Mouse (Mus musculus) WW6 (cell line): ENCODE measurements around the gene Mrpl14.

ENCODE experiments used
- DNase-seq: peaks from one replicate; pipeline ENCODE4 v3.0.0-alpha.2; 2013; ENCODE audit warnings: low read depth, low spot score

Mrpl14 gene

GRCm38 (mm10) chr17:45686716-45687115, 594 bp downstream of the Mrpl14 start, which contains the start of gene Tmem63b:
Gene Tmem63b, minus strand, starts transcription at chr17:45686905.
- DNase-seq = no peak

- no peak for DNase-seq
These were observed 3.0 kb downstream of the Mrpl14 start for GRCm38 (mm10) chr17:45689120-45689519.

- DNase-seq = no peak
These were observed 3.9 kb downstream of the Mrpl14 start for GRCm38 (mm10) chr17:45690044-45690443.

GRCm38 (mm10) chr17:45692159-45692558, 6.0 kb downstream of the Mrpl14 start:
- no peak for DNase-seq

GRCm38 (mm10) chr17:45693812-45694565, 7.9 kb downstream of the Mrpl14 start:
- no peak for DNase-seq

GRCm38 (mm10) chr17:45695227-45696120, 9.4 kb downstream of the Mrpl14 start:
- DNase-seq = no peak

DNA sequence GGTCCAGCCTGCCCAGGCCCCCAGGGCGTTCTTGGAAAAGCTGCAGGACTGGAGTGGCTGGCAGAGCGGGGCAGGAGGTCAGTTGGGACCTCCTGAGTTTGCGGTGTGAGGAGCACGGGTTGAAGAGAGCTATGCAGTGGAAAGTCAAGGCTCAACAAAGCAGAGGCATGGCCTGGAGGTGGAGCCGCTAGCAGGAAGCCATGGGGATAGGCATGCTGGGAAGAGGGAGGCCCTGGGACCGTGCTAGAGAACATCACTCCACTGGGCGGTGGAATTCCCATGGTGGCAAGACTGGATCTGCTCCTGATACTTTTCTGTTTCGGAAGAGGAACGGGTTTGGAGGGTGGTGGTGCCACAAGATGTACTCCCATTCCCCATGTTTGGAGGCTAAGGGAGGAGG, 10.9 kb downstream of the Mrpl14 start:
- no peak for DNase-seq

DNA sequence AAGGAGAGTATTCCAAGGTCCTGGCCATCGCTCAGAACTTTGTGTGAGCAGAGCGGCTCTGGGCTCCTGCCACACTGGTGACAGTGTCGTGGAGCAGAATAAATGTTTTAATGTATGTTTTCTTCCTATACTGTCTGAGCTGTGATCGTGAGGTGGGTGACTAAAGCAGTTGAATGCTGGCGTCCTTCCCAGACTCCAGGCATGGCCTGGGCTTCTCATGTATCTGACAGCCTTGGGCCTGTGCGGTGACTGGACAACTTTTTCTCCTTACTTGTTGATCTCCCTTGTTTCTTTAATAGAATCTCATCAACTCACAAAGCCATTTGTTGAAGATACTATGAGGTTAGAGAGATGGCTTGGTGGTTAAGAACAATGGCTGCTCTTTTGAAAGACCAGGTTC, 12.2 kb downstream of the Mrpl14 start:
- no peak for DNase-seq

GRCm38 (mm10) chr17:45699039-45699740, 13.1 kb downstream of the Mrpl14 start:
- DNase-seq = no peak

GRCm38 (mm10) chr17:45700496-45701235, 14.5 kb downstream of the Mrpl14 start:
- no peak for DNase-seq

DNA sequence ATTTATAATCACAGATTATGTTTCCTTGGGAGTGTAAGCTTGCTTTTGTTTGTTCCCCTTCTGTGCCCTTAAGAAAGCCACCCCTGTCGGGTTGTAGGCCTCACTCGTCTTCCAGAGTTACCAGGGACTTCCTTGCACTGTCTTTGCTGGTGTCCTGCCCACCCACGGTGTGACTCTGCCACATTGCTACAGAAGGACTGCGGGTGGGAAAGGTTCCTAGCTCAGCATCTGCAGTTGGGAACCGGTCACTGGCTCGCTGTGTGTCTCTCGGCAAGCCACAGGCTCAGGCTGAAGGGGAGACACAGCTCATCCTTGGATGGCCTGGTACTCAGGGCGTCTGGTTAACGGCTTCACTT, 15.1 kb downstream of the Mrpl14 start:
- no peak for DNase-seq

DNA sequence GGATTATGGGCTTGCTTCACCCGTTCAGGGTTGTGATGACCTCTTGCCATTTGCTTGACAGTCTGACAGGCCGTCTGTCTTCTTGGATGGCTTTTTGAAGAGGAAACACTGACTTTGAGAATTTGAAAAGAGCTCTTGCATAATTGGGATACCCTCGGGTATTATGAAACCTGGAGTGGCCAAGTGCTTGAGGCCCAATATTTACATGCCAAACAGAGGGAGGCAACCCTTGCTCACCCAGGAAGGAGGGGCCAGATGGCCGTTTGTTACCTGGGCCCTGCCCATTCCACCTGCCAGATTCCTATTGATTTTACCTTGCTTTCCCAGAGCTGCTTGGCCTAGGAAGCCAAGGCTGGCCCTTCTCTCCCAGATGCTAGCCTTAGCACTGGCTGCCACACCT, 16.1 kb downstream of the Mrpl14 start:
- DNase-seq = no peak

DNA sequence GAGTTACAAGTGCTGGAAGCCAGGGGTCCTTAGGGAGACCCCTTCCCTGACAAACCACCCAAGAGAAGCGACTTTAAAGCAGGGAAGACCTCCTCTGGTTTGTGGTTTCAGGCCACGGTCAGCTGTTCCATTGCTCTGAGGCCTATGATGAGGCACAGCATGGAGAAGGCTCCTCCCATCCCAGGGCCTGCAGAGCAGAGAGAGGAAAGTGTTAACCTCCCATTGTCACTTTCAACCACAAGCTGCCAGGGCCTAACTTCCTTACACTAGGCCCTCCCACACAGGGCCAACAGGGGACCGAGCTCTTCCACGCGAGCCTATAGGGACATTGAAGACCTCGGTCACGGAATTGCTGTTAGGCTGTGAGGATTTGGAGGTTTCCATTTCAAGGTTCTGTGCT, 17.1 kb downstream of the Mrpl14 start:
- DNase-seq = no peak

- no peak for DNase-seq
These were observed 20.7 kb downstream of the Mrpl14 start for GRCm38 (mm10) chr17:45706796-45707195.

- no peak for DNase-seq
These were observed 21.3 kb downstream of the Mrpl14 start for GRCm38 (mm10) chr17:45707376-45707775.

DNA sequence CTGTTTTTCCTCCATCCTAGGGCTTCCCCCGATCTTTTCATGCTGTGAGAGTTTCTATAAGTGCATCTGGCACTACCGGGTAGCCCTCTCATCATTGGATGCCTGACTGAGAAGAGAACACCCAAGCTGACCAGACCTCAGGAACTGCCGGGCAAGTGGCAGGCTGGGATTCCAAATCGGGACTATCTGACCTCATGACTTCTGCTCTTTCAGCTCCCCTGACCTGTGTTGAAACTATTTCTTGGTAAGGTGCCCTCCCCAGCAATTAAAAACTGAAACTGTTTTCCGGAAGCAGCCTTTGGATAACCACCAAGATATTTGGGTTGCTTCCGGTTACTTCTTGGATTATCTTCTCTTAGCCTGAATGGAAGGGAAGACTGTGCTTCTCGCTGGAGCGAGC, 22.1 kb downstream of the Mrpl14 start:
- no peak for DNase-seq

- DNase-seq = no peak
These were observed 23.7 kb downstream of the Mrpl14 start for GRCm38 (mm10) chr17:45709829-45710228.

GRCm38 (mm10) chr17:45710407-45710806, 24.3 kb downstream of the Mrpl14 start:
- no peak for DNase-seq

- no peak for DNase-seq
These were observed 25.4 kb downstream of the Mrpl14 start for GRCm38 (mm10) chr17:45711525-45711924.

DNA sequence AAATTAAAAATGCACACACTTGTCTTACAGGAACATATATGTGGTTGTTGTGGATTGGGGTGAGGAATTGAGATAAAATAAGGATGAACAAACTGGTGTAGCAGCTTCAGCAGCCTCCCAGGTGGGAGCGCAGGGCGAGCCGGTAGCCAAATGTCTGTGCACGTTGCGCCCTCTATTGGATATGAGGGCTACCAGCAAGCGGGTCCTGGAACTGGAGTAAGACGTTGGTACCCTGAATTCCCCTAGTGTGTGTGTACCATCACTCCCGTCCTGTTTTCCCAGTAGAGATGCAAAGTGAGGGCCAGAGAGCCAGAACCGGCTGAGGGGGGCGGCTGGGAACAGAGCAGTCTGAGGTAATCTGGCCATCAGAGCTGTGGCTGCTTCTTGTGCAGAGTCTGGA, 32.2 kb downstream of the Mrpl14 start:
- no peak for DNase-seq

DNA sequence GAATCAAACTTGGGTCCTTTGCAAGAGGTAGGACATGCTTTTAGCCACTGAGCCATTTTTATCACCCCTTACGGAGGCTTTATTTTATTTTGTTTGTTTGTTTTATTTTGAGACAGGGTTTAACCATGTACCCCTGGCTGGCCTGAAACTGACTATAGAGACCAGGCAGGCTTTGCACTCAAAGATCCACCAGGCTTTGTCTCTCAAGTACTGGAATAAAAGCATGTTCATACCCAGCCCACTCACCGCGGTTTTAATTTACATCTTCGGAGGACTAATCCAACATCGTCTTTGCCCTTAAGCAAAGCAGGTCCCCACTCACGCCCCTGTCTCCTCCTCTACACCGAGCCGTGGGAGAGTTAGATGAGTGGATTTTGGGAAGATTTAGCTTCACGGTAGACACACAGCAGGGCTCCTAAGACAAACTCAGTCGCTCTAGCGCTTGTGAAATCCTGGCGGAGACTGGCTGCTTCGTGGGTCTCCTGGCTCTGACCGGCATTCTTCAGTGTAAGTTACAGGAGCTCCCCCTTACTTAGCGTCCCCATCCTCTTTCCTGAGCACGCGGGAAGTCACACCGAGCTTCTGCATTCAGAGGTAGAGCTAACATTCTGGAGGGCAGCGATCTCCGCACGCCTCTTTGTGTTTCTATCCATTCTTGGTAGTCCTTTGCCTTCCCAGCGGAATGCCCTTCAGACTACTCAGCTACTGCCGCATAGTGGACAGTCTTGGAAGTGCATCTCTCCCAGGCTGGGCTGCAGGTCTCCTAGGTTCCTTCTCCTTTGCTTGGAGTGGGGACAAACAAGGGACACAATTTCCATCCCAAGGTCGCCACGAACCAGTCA, 37.8 kb downstream of the Mrpl14 start:
- DNase-seq = peak; percentile 68
